Mouse (Mus musculus) mouse embryonic stem cell (cell line): Measurements from ENCODE around the gene Rtn4rl1.

Source experiments
- in situ Hi-C, 2 experiments: fragments of 300-500 bp; cut with MboI; formaldehyde crosslinking; loops; 1 replicate in 1 of 2; 3 replicates in 1 of 2; pipeline ENCODE4 v1.14.3; 2019 to 2020; ENCODE audit warnings: low sequenced_read_pairs in 2 of 2, low pct_unique_long_range_greater_than_20kb in 1 of 2, mixed read lengths in 1 of 2; ENCODE audit not compliant: unreplicated experiment in 1 of 2

Gene Rtn4rl1

GRCm38 (mm10) chr11:75257056-75257648 lies 63.6 kb downstream of the Rtn4rl1 start:
- in situ Hi-C loops, result no loop called here

DNA sequence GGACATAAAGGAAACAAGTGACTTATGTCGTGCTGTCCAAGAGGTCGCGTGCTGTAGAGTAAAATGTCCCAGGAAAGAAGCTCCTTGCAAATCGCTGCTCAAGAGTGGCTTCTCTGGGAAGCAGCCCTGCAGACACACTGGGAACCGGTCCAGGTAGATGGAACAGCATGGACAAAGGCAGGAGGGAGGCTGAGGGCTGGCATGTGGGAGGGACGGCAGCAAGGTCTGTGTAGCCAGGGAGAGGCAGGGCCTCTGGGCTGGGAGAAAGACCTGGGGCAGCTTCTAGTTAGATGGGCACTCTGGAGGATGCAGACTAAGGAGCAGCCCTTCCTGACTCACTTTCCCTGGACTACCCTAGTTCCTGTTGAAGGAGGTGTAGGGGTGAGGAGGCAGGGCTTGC lies 65.8 kb downstream of the Rtn4rl1 start:
- in situ Hi-C loops, result no loop called here

- in situ Hi-C loops, result no loop called here
Measured at GRCm38 (mm10) chr11:75259996-75260561, 66.5 kb downstream of the Rtn4rl1 start.

GRCm38 (mm10) chr11:75261016-75261415 lies 67.4 kb downstream of the Rtn4rl1 start:
- in situ Hi-C loops, result no loop called here

DNA sequence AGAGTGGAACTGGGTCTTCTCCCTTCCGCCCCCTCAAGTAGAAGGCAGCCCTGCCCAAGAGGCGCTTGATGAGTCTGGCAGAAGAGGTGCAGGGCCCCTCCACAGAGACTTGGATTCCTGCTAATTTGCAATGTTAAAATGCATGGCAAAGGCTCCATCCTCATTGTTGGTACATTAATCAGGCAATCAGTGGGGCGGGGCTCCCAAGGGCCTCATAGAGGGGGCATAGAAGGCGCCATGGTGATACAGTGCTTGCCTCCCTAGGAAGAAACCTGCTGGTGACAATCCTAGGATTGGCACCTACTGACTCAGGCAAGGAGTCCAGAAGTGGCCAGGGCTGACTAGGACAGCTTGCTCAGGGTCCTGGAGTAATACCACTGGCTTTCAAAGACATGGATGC lies 68.1 kb downstream of the Rtn4rl1 start:
- in situ Hi-C loops, result no loop called here

DNA sequence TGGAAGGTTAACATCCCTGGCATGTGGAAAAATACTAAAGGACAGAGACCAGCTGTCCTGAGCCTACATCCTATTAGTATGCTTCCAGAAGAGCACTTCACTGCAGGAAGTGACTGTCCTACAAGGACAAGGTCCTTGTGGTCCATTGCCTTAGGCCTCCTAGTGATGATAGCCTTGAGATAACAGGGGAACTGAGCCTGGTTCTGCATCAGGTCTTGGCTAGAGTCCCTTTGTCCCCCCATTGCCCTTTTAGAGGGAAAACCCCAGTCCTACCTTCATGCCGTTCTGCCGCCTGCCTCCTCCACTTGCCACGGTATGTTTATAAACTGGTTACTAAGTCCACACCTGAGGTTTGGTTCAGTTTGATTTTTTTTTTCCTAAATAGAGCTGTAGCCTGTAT lies 68.6 kb downstream of the Rtn4rl1 start:
- in situ Hi-C loops, result no loop called here

DNA sequence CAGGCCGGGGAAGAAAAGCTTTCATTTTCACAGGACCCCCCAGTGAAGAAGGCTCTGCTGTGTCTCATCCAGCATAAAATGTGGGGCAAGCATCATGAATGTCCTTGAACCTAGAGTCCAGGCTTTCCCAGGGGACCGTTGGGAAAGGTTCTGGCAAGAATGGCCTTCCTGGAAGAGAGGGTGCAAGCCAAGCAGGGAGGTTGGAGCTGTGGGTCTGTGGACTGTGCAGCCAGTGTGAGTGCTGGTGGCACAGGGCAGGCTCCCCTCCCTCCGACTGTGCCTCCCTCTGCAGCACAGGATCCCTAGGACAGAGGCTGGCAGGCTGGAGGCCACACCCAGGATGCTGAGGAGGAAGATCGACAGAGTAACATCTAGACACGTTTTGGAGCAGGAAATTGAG lies 69.2 kb downstream of the Rtn4rl1 start:
- in situ Hi-C loops, result no loop called here

DNA sequence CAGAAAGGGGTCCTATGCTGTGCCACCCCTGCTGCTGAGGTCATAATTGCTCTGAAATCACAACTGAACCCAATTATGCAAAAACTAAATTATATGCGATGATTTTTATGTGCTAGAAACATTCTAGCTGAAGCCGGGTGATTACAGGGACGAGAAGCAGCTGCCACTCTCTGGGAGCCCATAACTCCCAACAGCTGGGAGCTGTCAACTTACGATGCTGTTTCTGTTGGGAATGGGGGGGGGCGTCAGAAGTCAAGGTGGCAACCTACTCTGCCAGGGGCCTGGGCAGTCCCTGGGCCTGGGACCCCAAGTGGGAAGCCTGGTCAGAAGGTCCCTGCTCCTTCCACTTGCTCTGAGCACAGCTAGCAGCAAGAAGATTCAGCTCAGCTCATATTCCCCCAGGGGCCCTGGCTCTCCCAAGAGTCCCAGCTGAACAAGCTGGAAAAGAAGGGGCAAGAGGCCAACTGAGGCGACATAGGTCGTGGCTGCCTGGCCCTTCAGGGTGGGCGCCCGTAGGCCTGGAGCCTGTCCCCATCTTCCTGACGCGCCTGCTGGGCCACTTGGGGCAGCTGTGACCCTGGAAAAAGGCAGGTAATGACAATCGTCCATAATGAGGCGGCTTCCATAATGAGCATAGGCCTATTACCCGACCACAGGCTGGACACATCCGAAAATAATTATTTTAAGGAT lies 69.8 kb downstream of the Rtn4rl1 start:
- in situ Hi-C loops, result no loop called here

GRCm38 (mm10) chr11:75263964-75264312 lies 70.4 kb downstream of the Rtn4rl1 start:
- in situ Hi-C loops, result no loop called here

- in situ Hi-C loops, result no loop called here
Measured at GRCm38 (mm10) chr11:75264550-75264949, 71.0 kb downstream of the Rtn4rl1 start.

DNA sequence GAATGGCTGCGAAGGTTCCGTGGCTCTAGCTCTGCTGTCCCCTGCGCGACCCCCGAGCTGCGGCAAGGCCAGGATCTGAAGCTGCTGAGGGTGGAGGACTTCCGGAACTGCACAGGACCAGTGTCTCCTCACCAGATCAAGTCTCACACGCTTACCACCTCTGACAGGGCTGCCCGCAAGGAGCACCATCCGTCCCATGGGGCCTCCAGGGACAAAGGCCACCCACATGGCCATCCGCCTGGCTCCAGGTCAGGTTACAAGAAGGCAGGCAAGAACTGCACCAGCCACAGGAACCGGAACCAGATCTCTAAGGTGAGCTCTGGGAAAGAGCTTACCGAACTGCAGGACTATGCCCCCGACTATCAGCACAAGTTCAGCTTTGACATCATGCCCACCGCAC lies 72.0 kb downstream of the Rtn4rl1 start:
- in situ Hi-C loops, result no loop called here

GRCm38 (mm10) chr11:75267826-75268281 lies 74.3 kb downstream of the Rtn4rl1 start:
- in situ Hi-C loops, result no loop called here

DNA sequence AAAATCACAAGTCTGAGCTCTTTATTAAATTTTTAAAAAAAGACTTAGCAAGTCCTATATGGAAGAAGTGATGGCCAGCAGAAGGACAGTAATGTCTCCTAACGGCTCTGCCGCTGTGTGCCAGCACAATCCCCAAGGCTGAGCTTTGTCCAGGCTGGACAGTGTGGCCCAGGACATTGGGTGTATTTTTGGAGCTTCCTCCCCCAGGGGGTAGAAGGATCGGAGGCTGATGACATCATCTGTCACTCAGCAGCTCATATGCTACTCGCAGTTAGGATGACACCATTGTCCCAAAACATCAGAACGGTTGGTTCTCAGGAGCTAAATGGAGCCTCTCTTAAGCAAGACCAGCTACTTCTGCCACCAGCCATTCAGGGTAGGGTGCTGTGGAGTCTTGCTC lies 74.9 kb downstream of the Rtn4rl1 start:
- in situ Hi-C loops, result no loop called here

DNA sequence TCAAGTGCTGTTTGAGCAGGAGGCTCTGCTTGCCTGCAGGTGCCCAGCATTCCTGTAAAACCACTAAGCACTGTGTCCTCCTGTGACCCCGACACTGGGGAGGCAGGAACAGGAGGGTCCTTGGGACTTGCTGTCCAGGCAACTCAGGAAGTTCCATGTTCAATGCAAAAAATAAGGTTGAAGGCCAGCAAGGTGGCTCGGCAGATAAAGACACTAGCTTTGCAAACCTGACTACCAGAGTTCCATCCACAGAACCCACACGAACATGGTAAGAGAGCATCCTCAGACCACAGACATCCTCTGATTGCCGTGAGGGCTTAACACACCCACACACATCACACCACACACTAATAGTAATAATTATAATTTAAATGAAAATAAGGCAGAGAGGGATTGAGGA lies 75.6 kb downstream of the Rtn4rl1 start:
- in situ Hi-C loops, result no loop called here

GRCm38 (mm10) chr11:75270276-75270984 lies 76.8 kb downstream of the Rtn4rl1 start:
- in situ Hi-C loops, result no loop called here

GRCm38 (mm10) chr11:75270985-75271434 lies 77.4 kb downstream of the Rtn4rl1 start:
- in situ Hi-C loops, result no loop called here

GRCm38 (mm10) chr11:75273466-75273865 lies 79.9 kb downstream of the Rtn4rl1 start:
- in situ Hi-C loops, result no loop called here

DNA sequence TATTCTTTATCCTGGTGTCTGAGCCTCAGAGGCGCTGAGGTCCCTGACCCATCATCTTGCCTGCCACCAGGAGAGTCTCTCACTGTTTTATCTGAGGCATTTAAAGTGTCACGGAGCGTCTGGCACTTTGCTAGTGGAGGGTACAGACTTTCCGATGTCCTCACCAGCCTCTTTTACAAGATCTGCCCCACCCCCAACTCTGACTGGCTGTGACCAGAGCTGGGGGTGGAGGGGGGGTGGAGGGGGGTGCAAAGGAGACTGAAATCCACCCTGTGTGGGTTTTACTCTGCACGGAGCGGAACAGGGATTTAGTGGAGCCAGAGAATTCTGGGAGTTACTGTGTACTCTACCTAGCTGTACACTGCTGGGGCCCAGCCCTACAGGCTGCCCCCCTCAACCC lies 81.5 kb downstream of the Rtn4rl1 start:
- in situ Hi-C loops, result no loop called here

DNA sequence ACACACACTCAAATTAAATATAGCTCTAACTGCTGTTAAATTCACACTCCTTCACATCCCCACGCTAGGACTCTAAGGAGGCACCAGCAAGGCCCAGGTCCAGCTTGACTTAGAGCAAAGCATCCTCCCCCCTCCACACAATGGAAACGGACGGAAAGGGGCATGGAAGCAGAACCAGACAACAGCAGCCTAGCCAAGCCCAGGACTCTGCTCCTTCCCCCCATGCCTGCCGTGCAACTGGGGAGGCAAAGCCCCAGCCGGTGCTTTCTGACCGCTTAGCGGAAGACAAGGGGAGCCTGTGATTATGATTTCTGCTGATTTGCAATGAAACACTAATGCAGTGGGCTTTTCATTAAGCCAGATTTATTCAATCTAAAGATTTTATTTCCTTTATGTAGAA lies 84.5 kb downstream of the Rtn4rl1 start:
- in situ Hi-C loops, result no loop called here

- in situ Hi-C loops, result no loop called here
Measured at GRCm38 (mm10) chr11:75279013-75279341, 85.4 kb downstream of the Rtn4rl1 start.
